Mouse (Mus musculus) embryonic fibroblast, embryonic 13.5 days (primary cell): ENCODE data around the gene Osbpl2.

Source experiments
- CTCF ChIP-seq: IDR thresholded peaks from 2 replicates; pipeline ENCODE4 v1.5.1; 2011; ENCODE audit warnings: mild to moderate bottlenecking, control low read depth, low read length, moderate library complexity, borderline replicate concordance; ENCODE audit not compliant: insufficient read depth
- POLR2A ChIP-seq: IDR thresholded peaks from 2 replicates; pipeline ENCODE4 v1.6.1; 2011; ENCODE audit warnings: low read depth, mild to moderate bottlenecking, control low read depth, low read length, moderate library complexity

DNA sequence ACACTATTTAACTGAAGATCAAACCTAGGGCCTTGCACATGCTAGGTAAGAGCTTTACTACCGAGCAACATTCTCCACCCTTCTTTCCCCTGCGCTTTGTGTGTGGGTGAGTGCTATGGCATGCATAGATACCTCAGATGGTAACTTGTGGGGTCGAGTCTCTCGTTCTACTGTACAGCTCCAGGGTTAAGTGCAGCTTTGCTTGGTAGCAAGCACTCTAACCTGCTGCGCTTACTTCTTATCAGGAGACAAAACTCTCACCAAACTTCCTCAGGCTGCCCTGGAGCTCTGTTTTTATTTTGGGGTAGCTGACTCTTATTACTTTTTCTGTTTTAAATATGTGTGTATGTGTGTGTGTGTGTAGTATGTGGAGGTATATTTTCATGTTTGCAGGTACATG is 16.3 kb downstream of the Osbpl2 start:
- TF ChIP-seq CTCF (no peak), POLR2A (no peak)
